Mouse (Mus musculus): ENCODE measurements around the gene Pfdn6. TPM values are rescaled to one million over a fixed set of nuclear protein-coding genes. Genes with fewer than 3 reads are reported as not detected.
"Not testable (repeated sequence)": the region's sequence is repeated elsewhere in the genome, so short reads cannot be mapped to it uniquely, and the experiment has no call there.

Pfdn6 gene
- polyA plus RNA-seq, 1 experiment: not detected

DNA sequence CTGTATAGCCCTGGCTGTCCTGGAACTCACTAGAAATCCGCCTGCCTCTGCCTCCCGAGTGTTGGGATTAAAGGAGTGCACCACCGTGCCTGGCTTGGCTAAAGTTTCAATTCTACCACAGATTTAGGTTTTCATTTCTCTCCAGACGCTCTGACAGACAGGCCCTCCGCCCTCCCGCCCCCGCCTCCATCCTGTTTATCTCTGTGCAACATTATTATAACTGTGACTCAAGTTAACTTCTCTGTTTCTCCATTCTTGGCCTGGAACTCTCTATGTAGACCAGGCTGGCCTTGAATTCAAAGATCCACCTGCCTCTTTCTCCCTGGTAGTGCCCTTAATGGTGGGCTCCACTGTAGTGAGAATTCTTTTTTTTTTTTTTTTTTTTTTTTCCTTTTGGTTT, 37.7 kb downstream of the Pfdn6 start:
- Histone ChIP-seq H3K4me1 (ENCODE audit: control insufficient read depth, insufficient read depth, low read length) (no peaks in the 10 kb centered on the region), H3K4me3 (ENCODE audit: insufficient read depth, low read depth, low read length) (no peak overlapping the region), H3K27ac (ENCODE audit: insufficient read depth, low read depth, low read length) (no peak overlapping the region)
- 75% methylated on average over 7 of the region's 7 CpGs for WGBS
- TF ChIP-seq CTCF (IDR thresholded peaks at IDR 0.05; ENCODE audit: insufficient read depth, low read depth, low read length) (no peak), POLR2A (IDR thresholded peaks at IDR 0.05; ENCODE audit: insufficient read depth, low read depth, low read length) (no peak)

DNA sequence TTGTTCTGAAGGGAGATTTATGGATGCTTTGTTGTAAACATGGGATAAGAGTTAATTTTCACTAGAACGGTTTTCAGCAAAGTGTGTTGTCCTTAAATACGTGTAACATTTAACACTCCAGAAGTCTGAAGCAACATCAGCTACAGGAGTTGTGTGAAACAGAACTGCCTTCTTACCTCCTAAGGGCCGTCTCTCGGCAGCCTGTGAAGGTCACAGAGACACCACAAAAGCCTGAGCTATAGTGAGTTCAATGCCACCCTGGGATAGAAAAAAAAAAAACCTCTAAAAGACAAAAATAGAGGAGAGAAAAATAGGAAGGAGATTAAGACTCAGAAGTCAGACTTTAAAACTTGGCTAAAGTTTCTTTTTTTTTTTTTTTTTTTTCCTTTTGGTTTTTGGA, 38.1 kb downstream of the Pfdn6 start:
- Histone ChIP-seq H3K4me3 (ENCODE audit: insufficient read depth, low read depth, low read length) (no peak overlapping the region), H3K27ac (ENCODE audit: insufficient read depth, low read depth, low read length) (no peak overlapping the region), H3K4me1 (ENCODE audit: control insufficient read depth, insufficient read depth, low read length) (no peaks in the 10 kb centered on the region)
- 69% methylated on average over 4 of the region's 4 CpGs for WGBS
- TF ChIP-seq CTCF (IDR thresholded peaks at IDR 0.05; ENCODE audit: insufficient read depth, low read depth, low read length) (no peak), POLR2A (IDR thresholded peaks at IDR 0.05; ENCODE audit: insufficient read depth, low read depth, low read length) (no peak)

DNA sequence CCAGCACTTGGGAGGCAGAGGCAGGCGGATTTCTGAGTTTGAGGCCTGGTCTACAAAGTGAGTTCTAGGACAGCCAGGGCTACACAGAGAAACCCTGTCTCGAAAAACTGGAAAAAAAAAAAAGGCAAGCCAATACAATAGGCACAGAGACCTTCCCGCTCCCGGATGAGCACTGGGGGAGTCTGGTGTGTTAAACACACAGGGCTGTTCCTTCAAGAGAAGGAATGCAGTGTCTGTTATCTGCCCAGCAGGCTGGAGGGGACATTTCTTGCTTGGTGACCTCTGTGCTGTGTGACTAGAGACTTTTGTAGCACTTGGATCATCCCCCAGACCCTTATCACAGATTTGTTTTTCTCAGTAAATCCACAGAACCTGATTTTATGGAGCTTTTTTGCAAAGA, 38.5 kb downstream of the Pfdn6 start:
- no peak overlapping the region for H3K4me3 ChIP-seq (ENCODE audit: insufficient read depth, low read depth, low read length)
- TF ChIP-seq CTCF (IDR thresholded peaks at IDR 0.05; ENCODE audit: insufficient read depth, low read depth, low read length) (no peak), POLR2A (IDR thresholded peaks at IDR 0.05; ENCODE audit: insufficient read depth, low read depth, low read length) (no peak)
- H3K27ac ChIP-seq (ENCODE audit: insufficient read depth, low read depth, low read length): no peak overlapping the region
- 73% methylated on average over 4 of the region's 4 CpGs for WGBS
- H3K4me1 ChIP-seq (ENCODE audit: control insufficient read depth, insufficient read depth, low read length): no peaks in the 10 kb centered on the region

DNA sequence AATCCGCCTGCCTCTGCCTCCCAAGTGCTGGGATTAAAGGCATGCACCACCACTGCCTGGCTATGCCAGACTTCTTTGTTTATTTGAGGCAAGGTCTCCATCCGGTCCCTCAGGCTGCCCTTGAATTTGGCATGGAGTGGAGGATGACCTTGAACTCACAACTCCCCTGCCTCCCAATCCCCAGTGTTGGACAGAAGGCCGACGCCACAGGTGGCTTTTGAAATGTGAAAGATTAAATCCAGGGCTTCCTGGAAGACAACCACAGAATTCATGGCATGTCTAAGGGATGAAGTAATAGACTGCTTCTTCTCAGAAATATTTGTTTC, 39.2 kb downstream of the Pfdn6 start:
- H3K4me1 ChIP-seq (ENCODE audit: control insufficient read depth, insufficient read depth, low read length): no peaks in the 10 kb centered on the region
- WGBS: 88% methylated on average over 4 of the region's 4 CpGs
- H3K4me3 ChIP-seq (ENCODE audit: insufficient read depth, low read depth, low read length): no peak overlapping the region
- no peak overlapping the region for H3K27ac ChIP-seq (ENCODE audit: insufficient read depth, low read depth, low read length)
- TF ChIP-seq POLR2A (IDR thresholded peaks at IDR 0.05; ENCODE audit: insufficient read depth, low read depth, low read length) (no peak), CTCF (IDR thresholded peaks at IDR 0.05; ENCODE audit: insufficient read depth, low read depth, low read length) (no peak)

DNA sequence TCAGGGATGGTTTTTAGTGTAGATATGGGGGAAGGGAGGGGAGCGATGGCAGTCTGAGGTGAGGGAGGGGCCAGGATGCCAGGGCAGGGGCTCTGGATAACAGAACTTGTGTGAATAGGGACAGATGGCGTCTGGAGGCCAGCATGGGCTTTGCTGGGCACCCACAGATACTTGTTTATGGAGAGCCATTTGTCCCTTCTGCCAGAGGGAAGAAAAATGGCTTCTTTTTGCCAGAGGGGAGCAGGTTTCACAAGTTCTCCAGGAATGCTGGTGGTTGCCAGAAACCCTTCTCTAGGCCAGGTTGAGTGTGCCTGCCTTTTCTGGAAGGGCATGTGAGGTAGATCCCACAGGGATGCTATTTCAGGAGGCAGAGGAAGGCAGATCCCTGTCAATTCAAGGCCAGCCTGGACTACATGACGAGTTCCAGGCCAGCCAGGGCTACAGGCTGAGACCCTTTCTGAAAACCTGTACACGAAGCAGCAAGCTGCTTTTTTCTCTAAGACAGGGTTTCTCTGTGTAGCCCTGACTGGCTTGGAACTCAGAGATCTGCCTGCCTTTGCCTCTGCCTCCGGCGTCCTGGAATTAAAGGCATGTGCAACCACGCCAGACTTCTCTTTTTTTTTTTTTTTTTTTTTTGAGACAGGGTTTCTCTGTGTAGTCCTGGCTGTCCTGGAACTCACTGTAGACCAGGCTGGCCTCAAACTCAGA, 39.7 kb downstream of the Pfdn6 start:
- Histone ChIP-seq H3K4me3 (ENCODE audit: insufficient read depth, low read depth, low read length) (no peak overlapping the region), H3K4me1 (ENCODE audit: control insufficient read depth, insufficient read depth, low read length) (no peaks in the 10 kb centered on the region), H3K27ac (ENCODE audit: insufficient read depth, low read depth, low read length) (no peak overlapping the region)
- no peak for TF ChIP-seq POLR2A (IDR thresholded peaks at IDR 0.05; ENCODE audit: insufficient read depth, low read depth, low read length)
- no peak for TF ChIP-seq CTCF (IDR thresholded peaks at IDR 0.05; ENCODE audit: insufficient read depth, low read depth, low read length)
- 80% methylated on average over 7 of the region's 7 CpGs for WGBS

DNA sequence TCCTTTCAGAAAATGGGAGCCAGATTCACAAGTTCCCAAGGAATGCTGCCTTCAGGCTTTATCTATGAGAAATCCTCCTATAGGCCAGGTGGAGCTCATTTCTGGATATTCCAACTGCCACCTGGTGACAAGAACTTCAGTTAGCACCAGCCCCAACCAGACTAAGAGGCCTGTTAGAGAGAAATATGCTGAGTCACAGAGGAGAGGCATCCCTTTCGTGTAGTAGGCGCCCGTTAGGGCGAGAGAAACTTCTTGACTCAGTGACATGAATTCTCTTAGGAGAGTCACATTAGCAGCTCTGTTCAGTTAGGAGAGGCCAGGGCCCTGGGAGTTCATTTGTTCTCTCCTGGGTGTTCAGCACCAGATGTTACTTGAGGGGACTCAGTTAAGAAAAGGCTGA, 40.5 kb downstream of the Pfdn6 start:
- no peaks in the 10 kb centered on the region for H3K4me1 ChIP-seq (ENCODE audit: control insufficient read depth, insufficient read depth, low read length)
- WGBS: 83% methylated on average over 4 of the region's 4 CpGs

DNA sequence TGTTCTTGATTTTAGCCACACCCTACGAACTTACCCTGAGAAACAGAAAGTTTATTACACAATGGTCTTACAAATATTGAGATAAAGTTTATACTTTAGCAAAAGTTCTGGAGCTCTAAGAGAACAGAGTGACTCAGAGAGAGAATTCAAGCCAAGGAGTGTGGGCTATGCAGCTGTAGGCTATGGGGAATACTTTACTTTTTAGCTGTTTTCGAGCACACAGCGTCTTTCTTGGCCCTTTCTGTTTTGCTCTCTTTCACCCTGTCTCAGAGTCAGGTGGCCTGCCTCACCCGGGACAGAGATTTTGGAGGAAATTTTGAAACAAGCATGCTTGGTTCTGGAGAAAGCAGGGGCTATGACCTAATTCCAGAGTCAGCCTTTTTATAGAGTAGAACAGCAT, 42.0 kb downstream of the Pfdn6 start:
- H3K27ac ChIP-seq (ENCODE audit: insufficient read depth, low read depth, low read length); H3K4me3 ChIP-seq (ENCODE audit: insufficient read depth, low read depth, low read length); H3K4me1 ChIP-seq (ENCODE audit: control insufficient read depth, insufficient read depth, low read length): not testable (repeated sequence)
- 80% methylated on average over 4 of the region's 4 CpGs for WGBS

More for the DNA sequence above, 40.5 kb downstream of the Pfdn6 start:
- Histone ChIP-seq H3K27ac (ENCODE audit: insufficient read depth, low read depth, low read length) (no peak overlapping the region), H3K4me3 (ENCODE audit: insufficient read depth, low read depth, low read length) (no peak overlapping the region)
- TF ChIP-seq POLR2A (IDR thresholded peaks at IDR 0.05; ENCODE audit: insufficient read depth, low read depth, low read length): no peak
- no peak for TF ChIP-seq CTCF (IDR thresholded peaks at IDR 0.05; ENCODE audit: insufficient read depth, low read depth, low read length)

DNA sequence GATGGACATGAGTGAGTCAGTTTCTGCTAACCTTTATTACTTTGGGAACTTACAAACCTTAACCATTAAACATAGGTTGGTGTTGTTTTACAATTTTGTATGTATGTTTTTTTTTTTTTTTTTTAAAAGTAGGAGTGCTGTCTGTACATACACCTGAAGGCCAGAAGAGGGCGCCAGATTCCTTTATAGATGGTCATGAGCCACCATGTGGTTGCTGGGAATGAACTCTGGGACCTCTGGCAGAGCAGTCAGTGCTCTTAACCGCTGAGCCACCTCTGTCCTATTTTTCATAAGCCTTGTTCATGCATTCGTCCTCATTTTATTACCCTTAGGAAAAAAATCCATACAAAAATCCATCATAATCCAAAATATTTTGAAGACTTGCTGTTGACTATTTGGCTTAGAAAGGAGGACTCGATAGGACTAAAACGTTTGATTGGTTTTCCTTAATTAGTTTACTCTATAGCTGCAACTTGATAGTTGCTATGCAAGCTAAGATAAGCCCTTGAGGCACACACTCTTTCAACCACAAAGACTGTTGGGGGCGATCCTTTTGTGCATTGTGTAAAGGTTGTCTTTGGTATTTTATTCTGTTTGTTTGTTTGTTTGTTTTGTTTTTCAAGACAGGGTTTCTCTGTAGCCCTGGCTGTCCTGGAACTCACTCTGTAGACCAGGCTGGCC, 42.9 kb downstream of the Pfdn6 start:
- 45% methylated on average over 6 of the region's 6 CpGs for WGBS
- H3K27ac ChIP-seq (ENCODE audit: insufficient read depth, low read depth, low read length): no peak overlapping the region
- TF ChIP-seq POLR2A (IDR thresholded peaks at IDR 0.05; ENCODE audit: insufficient read depth, low read depth, low read length) (no peak), CTCF (IDR thresholded peaks at IDR 0.05; ENCODE audit: insufficient read depth, low read depth, low read length) (no peak)
- no peaks in the 10 kb centered on the region for H3K4me1 ChIP-seq (ENCODE audit: control insufficient read depth, insufficient read depth, low read length)
- H3K4me3 ChIP-seq (ENCODE audit: insufficient read depth, low read depth, low read length): no peak overlapping the region

DNA sequence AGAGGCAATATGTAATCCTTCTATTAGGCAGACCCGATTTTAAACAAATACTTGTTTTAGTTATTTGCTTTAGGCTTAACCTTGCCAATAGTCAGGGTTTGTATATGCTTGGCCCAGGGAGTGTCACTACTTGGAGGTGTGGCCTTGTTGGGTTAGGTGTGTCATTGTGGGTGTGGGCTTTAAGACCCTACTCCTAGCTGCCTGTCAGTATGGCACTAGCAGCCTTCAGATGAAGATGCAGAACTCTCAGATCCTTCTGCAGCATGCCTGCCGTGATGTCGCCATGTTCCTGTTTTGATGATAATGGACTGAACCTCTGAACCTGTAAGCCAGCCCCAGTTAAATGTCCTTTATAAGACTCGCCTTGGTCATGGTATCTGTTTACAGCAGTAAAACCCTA, 47.1 kb downstream of the Pfdn6 start:
- H3K4me1 ChIP-seq (ENCODE audit: control insufficient read depth, insufficient read depth, low read length); H3K4me3 ChIP-seq (ENCODE audit: insufficient read depth, low read depth, low read length); H3K27ac ChIP-seq (ENCODE audit: insufficient read depth, low read depth, low read length): not testable (repeated sequence)
- WGBS: 77% methylated on average over 4 of the region's 4 CpGs

DNA sequence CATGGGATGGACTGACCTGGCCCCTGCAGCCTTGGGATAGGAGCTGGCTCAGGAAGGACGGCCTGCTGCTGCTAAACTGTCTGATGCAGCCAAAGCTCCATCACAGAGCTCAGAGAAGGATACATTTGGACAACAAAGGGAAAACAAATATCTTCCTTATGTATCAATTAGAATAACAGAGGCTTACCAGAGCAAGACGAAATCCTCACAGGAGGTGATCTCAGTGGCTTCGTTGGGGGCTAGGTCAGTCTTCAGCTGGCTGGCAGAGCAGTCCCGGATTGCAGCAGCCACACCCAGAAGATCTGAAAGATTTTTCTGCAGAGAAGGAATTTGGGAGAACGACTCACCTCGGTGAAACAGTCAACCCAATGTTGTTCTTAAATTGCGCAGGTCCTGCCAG, 47.7 kb downstream of the Pfdn6 start:
- WGBS: 36% methylated on average over 7 of the region's 7 CpGs
- TF ChIP-seq POLR2A (IDR thresholded peaks at IDR 0.05; ENCODE audit: insufficient read depth, low read depth, low read length): no peak
- TF ChIP-seq CTCF (IDR thresholded peaks at IDR 0.05; ENCODE audit: insufficient read depth, low read depth, low read length): no peak

DNA sequence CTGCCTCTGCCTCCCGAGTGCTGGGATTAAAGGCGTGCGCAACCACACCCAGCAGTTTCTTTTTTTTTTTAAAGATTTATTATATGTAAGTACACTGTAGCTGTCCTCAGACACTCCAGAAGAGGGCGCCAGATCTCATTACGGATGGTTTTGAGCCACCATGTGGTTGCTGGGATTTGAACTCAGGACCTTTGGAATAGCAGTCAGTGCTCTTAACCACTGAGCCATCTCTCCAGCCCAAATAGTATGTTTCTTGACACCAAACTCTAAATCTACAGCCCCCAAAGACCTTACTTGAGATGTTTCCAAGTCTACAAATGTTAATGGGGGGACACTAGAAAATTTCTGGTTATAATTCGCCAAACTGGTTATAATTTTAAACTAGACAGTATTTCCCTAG, 48.3 kb downstream of the Pfdn6 start:
- H3K27ac ChIP-seq (ENCODE audit: insufficient read depth, low read depth, low read length); H3K4me3 ChIP-seq (ENCODE audit: insufficient read depth, low read depth, low read length); H3K4me1 ChIP-seq (ENCODE audit: control insufficient read depth, insufficient read depth, low read length): not testable (repeated sequence)
- 71% methylated on average over 6 of the region's 6 CpGs for WGBS

More for the DNA sequence above, 47.7 kb downstream of the Pfdn6 start:
- Histone ChIP-seq H3K4me1 (ENCODE audit: control insufficient read depth, insufficient read depth, low read length) (peaks cover 3% of the 10 kb centered on the region), H3K4me3 (ENCODE audit: insufficient read depth, low read depth, low read length) (no peak overlapping the region), H3K27ac (ENCODE audit: insufficient read depth, low read depth, low read length) (no peak overlapping the region)
